Mouse (Mus musculus): ENCODE results near the gene Piezo1.

- TF ChIP-seq CTCF (IDR thresholded peaks at IDR 0.05; ENCODE audit: low read depth) (no peak), EP300 (optimal IDR thresholded peaks at IDR 0.05) (no peak)
Measured at GRCm38 (mm10) chr8:122470691-122471090, 80.4 kb downstream of the Piezo1 start.
